Mouse (Mus musculus): ENCODE measurements around the gene Zmym1. TPM values are rescaled to one million over a fixed set of nuclear protein-coding genes. Genes with fewer than 3 reads are reported as not detected.

Zmym1 gene
- polyA plus RNA-seq, 1 experiment from 2014 or later: 20.7 TPM

- peak; percentile 98 for ATAC-seq (ENCODE audit: low read depth)
- WGBS: under 1% methylated on average over 37 of the region's 46 CpGs
- H3K27me3 ChIP-seq (replicated peaks; ENCODE audit: control insufficient read depth, insufficient read depth, low read length): no peaks in the 10 kb centered on the region
- H3K4me3 ChIP-seq (ENCODE audit: low read depth, low read length): peak within 1 kb of the TSS; percentile 57
- peak within 1 kb of the TSS; percentile 67 for H3K9ac ChIP-seq (ENCODE audit: low read depth, low read length)
- no peaks in the 10 kb centered on the region for H3K9me3 ChIP-seq (ENCODE audit: control insufficient read depth, low read length)
- peak; percentile 99 for DNase-seq (ENCODE audit: low spot score)
- H3K27ac ChIP-seq (replicated peaks; ENCODE audit: low read depth, low read length): peak within 1 kb of the TSS; percentile 89
- H3K36me3 ChIP-seq (ENCODE audit: control insufficient read depth, insufficient read depth, low read length): no peaks in the 10 kb centered on the region
- H3K4me1 ChIP-seq (ENCODE audit: control insufficient read depth, insufficient read depth, low read length): peaks cover 4% of the 10 kb centered on the region
- H3K4me2 ChIP-seq (ENCODE audit: low read depth, low read length): peak within 1 kb of the TSS; percentile 62
These were observed 16.1 kb upstream of the Zmym1 start, which contains the start of gene Zmym6 for GRCm38 (mm10) chr4:127076875-127077548. Gene Zmym6, plus strand, starts transcription at chr4:127077383.

- H3K27me3 ChIP-seq (replicated peaks; ENCODE audit: control insufficient read depth, insufficient read depth, low read length): no peaks in the 10 kb centered on the region
- H3K4me3 ChIP-seq (ENCODE audit: low read depth, low read length): no peak overlapping the region
- DNase-seq (ENCODE audit: low spot score): no peak
- peaks cover 4% of the 10 kb centered on the region for H3K4me1 ChIP-seq (ENCODE audit: control insufficient read depth, insufficient read depth, low read length)
- ATAC-seq (ENCODE audit: low read depth): no peak
- H3K27ac ChIP-seq (replicated peaks; ENCODE audit: low read depth, low read length): no peak overlapping the region
- no peak overlapping the region for H3K4me2 ChIP-seq (ENCODE audit: low read depth, low read length)
- H3K36me3 ChIP-seq (ENCODE audit: control insufficient read depth, insufficient read depth, low read length): no peaks in the 10 kb centered on the region
- no peak overlapping the region for H3K9ac ChIP-seq (ENCODE audit: low read depth, low read length)
- 53% methylated on average over 1 of the region's 1 CpGs for WGBS
- no peaks in the 10 kb centered on the region for H3K9me3 ChIP-seq (ENCODE audit: control insufficient read depth, low read length)
These were observed 14.0 kb upstream of the Zmym1 start for GRCm38 (mm10) chr4:127074915-127075314.

- DNase-seq (ENCODE audit: low spot score): no peak
- Histone ChIP-seq H3K36me3 (ENCODE audit: control insufficient read depth, insufficient read depth, low read length) (no peaks in the 10 kb centered on the region), H3K4me1 (ENCODE audit: control insufficient read depth, insufficient read depth, low read length) (no peaks in the 10 kb centered on the region), H3K27me3 (replicated peaks; ENCODE audit: control insufficient read depth, insufficient read depth, low read length) (no peaks in the 10 kb centered on the region), H3K27ac (replicated peaks; ENCODE audit: low read depth, low read length) (no peak overlapping the region), H3K9ac (ENCODE audit: low read depth, low read length) (no peak overlapping the region), H3K4me2 (ENCODE audit: low read depth, low read length) (no peak overlapping the region), H3K4me3 (ENCODE audit: low read depth, low read length) (no peak overlapping the region), H3K9me3 (ENCODE audit: control insufficient read depth, low read length) (0 out of 2 replicates have a peak, but pooled peaks cover 3% of the 10 kb centered on the region)
- ATAC-seq (ENCODE audit: low read depth): no peak
- WGBS: 53% methylated on average over 1 of the region's 1 CpGs
These were observed 3.1 kb upstream of the Zmym1 start for GRCm38 (mm10) chr4:127064051-127064450.

- WGBS: 82% methylated on average over 7 of the region's 7 CpGs
- Histone ChIP-seq H3K4me2 (ENCODE audit: low read depth, low read length) (no peak overlapping the region), H3K4me1 (ENCODE audit: control insufficient read depth, insufficient read depth, low read length) (no peaks in the 10 kb centered on the region), H3K27ac (replicated peaks; ENCODE audit: low read depth, low read length) (no peak overlapping the region), H3K9ac (ENCODE audit: low read depth, low read length) (no peak overlapping the region), H3K36me3 (ENCODE audit: control insufficient read depth, insufficient read depth, low read length) (peaks cover 57% of the 10 kb centered on the region), H3K27me3 (replicated peaks; ENCODE audit: control insufficient read depth, insufficient read depth, low read length) (no peaks in the 10 kb centered on the region), H3K4me3 (ENCODE audit: low read depth, low read length) (no peak overlapping the region), H3K9me3 (ENCODE audit: control insufficient read depth, low read length) (no peaks in the 10 kb centered on the region)
- DNase-seq (ENCODE audit: low spot score): no peak
- no peak for ATAC-seq (ENCODE audit: low read depth)
These were observed 6.3 kb downstream of the Zmym1 start for GRCm38 (mm10) chr4:127054522-127055198.

GRCm38 (mm10) chr4:127053071-127053470 is 7.9 kb downstream of the Zmym1 start:
- Histone ChIP-seq H3K9ac (ENCODE audit: low read depth, low read length) (no peak overlapping the region), H3K27me3 (replicated peaks; ENCODE audit: control insufficient read depth, insufficient read depth, low read length) (no peaks in the 10 kb centered on the region), H3K36me3 (ENCODE audit: control insufficient read depth, insufficient read depth, low read length) (peaks cover 63% of the 10 kb centered on the region), H3K4me2 (ENCODE audit: low read depth, low read length) (no peak overlapping the region), H3K4me3 (ENCODE audit: low read depth, low read length) (no peak overlapping the region), H3K4me1 (ENCODE audit: control insufficient read depth, insufficient read depth, low read length) (no peaks in the 10 kb centered on the region), H3K9me3 (ENCODE audit: control insufficient read depth, low read length) (no peaks in the 10 kb centered on the region), H3K27ac (replicated peaks; ENCODE audit: low read depth, low read length) (no peak overlapping the region)
- ATAC-seq (ENCODE audit: low read depth): no peak
- DNase-seq (ENCODE audit: low spot score): no peak
- 97% methylated on average over 5 of the region's 5 CpGs for WGBS

GRCm38 (mm10) chr4:127051121-127051520 is 9.8 kb downstream of the Zmym1 start:
- ATAC-seq (ENCODE audit: low read depth): no peak
- H3K4me3 ChIP-seq (ENCODE audit: low read depth, low read length): no peak overlapping the region
- no peaks in the 10 kb centered on the region for H3K4me1 ChIP-seq (ENCODE audit: control insufficient read depth, insufficient read depth, low read length)
- H3K9me3 ChIP-seq (ENCODE audit: control insufficient read depth, low read length): no peaks in the 10 kb centered on the region
- DNase-seq (ENCODE audit: low spot score): no peak
- H3K27me3 ChIP-seq (replicated peaks; ENCODE audit: control insufficient read depth, insufficient read depth, low read length): no peaks in the 10 kb centered on the region
- WGBS: 87% methylated on average over 8 of the region's 8 CpGs
- no peak overlapping the region for H3K4me2 ChIP-seq (ENCODE audit: low read depth, low read length)
- no peak overlapping the region for H3K27ac ChIP-seq (replicated peaks; ENCODE audit: low read depth, low read length)
- peaks cover 66% of the 10 kb centered on the region for H3K36me3 ChIP-seq (ENCODE audit: control insufficient read depth, insufficient read depth, low read length)
- H3K9ac ChIP-seq (ENCODE audit: low read depth, low read length): no peak overlapping the region

GRCm38 (mm10) chr4:127043540-127043939 is 17.4 kb downstream of the Zmym1 start:
- no peak for DNase-seq (ENCODE audit: low spot score)
- WGBS: 76% methylated on average over 4 of the region's 4 CpGs
- no peak overlapping the region for H3K4me2 ChIP-seq (ENCODE audit: low read depth, low read length)
- no peak overlapping the region for H3K27ac ChIP-seq (replicated peaks; ENCODE audit: low read depth, low read length)
- H3K4me3 ChIP-seq (ENCODE audit: low read depth, low read length): no peak overlapping the region
- H3K9me3 ChIP-seq (ENCODE audit: control insufficient read depth, low read length): no peaks in the 10 kb centered on the region
- no peaks in the 10 kb centered on the region for H3K4me1 ChIP-seq (ENCODE audit: control insufficient read depth, insufficient read depth, low read length)
- ATAC-seq (ENCODE audit: low read depth): no peak
- no peaks in the 10 kb centered on the region for H3K27me3 ChIP-seq (replicated peaks; ENCODE audit: control insufficient read depth, insufficient read depth, low read length)
- no peak overlapping the region for H3K9ac ChIP-seq (ENCODE audit: low read depth, low read length)
- peaks cover 90% of the 10 kb centered on the region for H3K36me3 ChIP-seq (ENCODE audit: control insufficient read depth, insufficient read depth, low read length)

- DNase-seq (ENCODE audit: low spot score) (no peak), ATAC-seq (ENCODE audit: low read depth) (no peak; the same call in 1 of the 2 replicates)
- Histone ChIP-seq H3K4me3 (ENCODE audit: low read depth, low read length) (no peak overlapping the region), H3K27ac (replicated peaks; ENCODE audit: low read depth, low read length) (no peak overlapping the region), H3K4me1 (ENCODE audit: control insufficient read depth, insufficient read depth, low read length) (no peaks in the 10 kb centered on the region), H3K4me2 (ENCODE audit: low read depth, low read length) (no peak overlapping the region), H3K27me3 (replicated peaks; ENCODE audit: control insufficient read depth, insufficient read depth, low read length) (no peaks in the 10 kb centered on the region), H3K9ac (ENCODE audit: low read depth, low read length) (no peak overlapping the region), H3K9me3 (ENCODE audit: control insufficient read depth, low read length) (no peaks in the 10 kb centered on the region), H3K36me3 (ENCODE audit: control insufficient read depth, insufficient read depth, low read length) (peaks cover 89% of the 10 kb centered on the region)
- WGBS: 73% methylated on average over 3 of the region's 3 CpGs
These were observed 21.0 kb downstream of the Zmym1 start for GRCm38 (mm10) chr4:127039871-127040483.

Measured in embryonic facial prominence, embryonic 14.5 days (tissue).